Mouse (Mus musculus) limb, embryonic 12.5 days (tissue): ENCODE data around the gene Ccdc172. TPM values are rescaled to one million over a fixed set of nuclear protein-coding genes. Genes with fewer than 3 reads are reported as not detected.

ENCODE experiments used
- ATAC-seq: fragments of 200-750 bp; cut with Nextera tagmentation; 2 replicates; pipeline ENCODE4 v1.8.0; 2017; ENCODE audit warnings: low read depth, moderate TSS enrichment; ENCODE audit not compliant: insufficient number of reproducible peaks, insufficient read depth, low FRiP score, low TSS enrichment
- H3K27ac ChIP-seq: fragments of 300-500 bp; sonication (generic); 2 replicates; pipeline ENCODE4 v1.5.1; 2016; ENCODE audit warnings: mild to moderate bottlenecking, moderate library complexity
- H3K27me3 ChIP-seq: fragments of 300-500 bp; sonication (generic); 2 replicates; pipeline ENCODE4 v1.6.1; 2016; ENCODE audit warnings: mild to moderate bottlenecking, moderate library complexity
- H3K36me3 ChIP-seq: fragments of 300-500 bp; sonication (generic); 2 replicates; pipeline ENCODE4 v1.6.1; 2016; ENCODE audit warnings: mild to moderate bottlenecking, moderate library complexity
- H3K4me1 ChIP-seq: fragments of 300-500 bp; sonication (generic); replicated peaks from 2 replicates; pipeline ENCODE4 v1.6.1; 2016
- H3K4me2 ChIP-seq: fragments of 300-500 bp; sonication (generic); 2 replicates; pipeline ENCODE4 v1.6.1; 2016; ENCODE audit warnings: mild to moderate bottlenecking, moderate library complexity
- H3K4me3 ChIP-seq: fragments of 300-500 bp; sonication (generic); replicated peaks from 2 replicates; pipeline ENCODE4 v1.5.1; 2016; ENCODE audit warnings: mild to moderate bottlenecking
- H3K9ac ChIP-seq: fragments of 300-500 bp; sonication (generic); replicated peaks from 2 replicates; pipeline ENCODE4 v1.6.1; 2016; ENCODE audit warnings: mild to moderate bottlenecking, moderate library complexity
- H3K9me3 ChIP-seq: fragments of 300-500 bp; sonication (generic); 2 replicates; pipeline ENCODE4 v1.6.1; 2016; ENCODE audit warnings: mild to moderate bottlenecking, moderate library complexity
- WGBS: fragments of 180-500 bp; shearing (Covaris S2); methylation state at CpG from one replicate; pipeline ENCODE4 v1.1.7; 2016; 5-methylcytosine and 5-hydroxymethylcytosine counted together
- polyA plus RNA-seq: library from polyadenylated mRNA; unstranded; fragments of >200 nt; fragmentation: Nextera tagmentation; extraction: Ambion mirVana; gene quantifications from 2 replicates; pipeline ENCODE4 v1.2.1, GENCODE M21; 2016

Ccdc172 gene
- polyA plus RNA-seq, 1 experiment from 2014 or later = not detected

DNA sequence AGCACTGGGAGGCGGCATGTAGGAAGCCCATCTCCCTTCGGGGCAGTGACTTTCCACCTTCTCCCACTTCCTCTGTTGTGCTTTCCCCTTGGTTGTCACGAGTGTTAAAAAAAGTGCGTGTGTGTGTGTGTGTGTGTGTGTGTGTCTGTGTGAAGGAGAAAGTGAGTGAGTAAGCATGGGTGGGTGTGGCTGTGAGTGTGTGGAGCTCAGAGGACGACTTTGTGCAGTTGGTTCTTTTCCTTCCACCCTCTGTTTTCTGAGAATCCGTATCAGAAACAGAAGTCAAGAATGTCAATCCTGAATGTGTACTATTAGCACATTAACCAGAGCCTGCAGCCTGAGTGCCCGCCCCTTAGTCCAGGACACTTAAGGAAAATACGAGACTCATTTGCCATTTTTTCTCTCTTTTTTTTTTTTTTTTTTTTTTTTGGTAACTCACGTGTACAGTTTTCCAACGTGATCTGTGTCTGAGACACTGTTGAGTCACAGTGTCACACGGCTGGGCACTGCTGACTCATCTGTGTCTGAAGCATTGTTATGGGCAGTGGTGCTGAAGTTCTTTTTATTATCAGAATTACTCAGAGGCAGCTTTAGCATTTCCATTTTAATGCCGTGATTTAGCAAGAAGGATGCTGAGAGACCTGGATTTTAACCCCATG lies 12.1 kb downstream of the Ccdc172 start:
- H3K27me3 ChIP-seq = no peaks in the 10 kb centered on the region
- H3K36me3 ChIP-seq = no peaks in the 10 kb centered on the region
- no peaks in the 10 kb centered on the region for H3K9me3 ChIP-seq
- H3K4me1 ChIP-seq = peaks cover 16% of the 10 kb centered on the region
- H3K27ac ChIP-seq = no peak overlapping the region
- H3K4me2 ChIP-seq = no peak overlapping the region
- WGBS = 45% methylated on average over 12 of the region's 12 CpGs
- no peak overlapping the region for H3K9ac ChIP-seq
- no peak for ATAC-seq
- H3K4me3 ChIP-seq = no peak overlapping the region

GRCm38 (mm10) chr19:58525457-58526239 lies 13.9 kb downstream of the Ccdc172 start:
- no peaks in the 10 kb centered on the region for H3K27me3 ChIP-seq
- H3K4me2 ChIP-seq = no peak overlapping the region
- H3K27ac ChIP-seq = no peak overlapping the region
- H3K9me3 ChIP-seq = no peaks in the 10 kb centered on the region
- H3K36me3 ChIP-seq = no peaks in the 10 kb centered on the region
- peaks cover 16% of the 10 kb centered on the region for H3K4me1 ChIP-seq
- ATAC-seq = no peak
- no peak overlapping the region for H3K4me3 ChIP-seq
- WGBS = 61% methylated on average over 12 of the region's 12 CpGs
- no peak overlapping the region for H3K9ac ChIP-seq

GRCm38 (mm10) chr19:58533077-58533476 lies 21.3 kb downstream of the Ccdc172 start:
- 89% methylated on average over 3 of the region's 3 CpGs for WGBS
- no peak overlapping the region for H3K27ac ChIP-seq
- peaks cover 17% of the 10 kb centered on the region for H3K4me1 ChIP-seq
- H3K9ac ChIP-seq = no peak overlapping the region
- H3K4me3 ChIP-seq = no peak overlapping the region
- H3K4me2 ChIP-seq = no peak overlapping the region
- ATAC-seq = no peak
- H3K27me3 ChIP-seq = no peaks in the 10 kb centered on the region
- no peaks in the 10 kb centered on the region for H3K36me3 ChIP-seq
- H3K9me3 ChIP-seq = no peaks in the 10 kb centered on the region

GRCm38 (mm10) chr19:58536691-58537090 lies 24.9 kb downstream of the Ccdc172 start:
- no peak overlapping the region for H3K27ac ChIP-seq
- WGBS = 70% methylated on average over 10 of the region's 10 CpGs
- no peak overlapping the region for H3K9ac ChIP-seq
- H3K36me3 ChIP-seq = no peaks in the 10 kb centered on the region
- H3K4me2 ChIP-seq = 0 out of 2 replicates have a peak overlapping the region, but pooled peaks have one; percentile 5
- no peaks in the 10 kb centered on the region for H3K27me3 ChIP-seq
- H3K4me3 ChIP-seq = no peak overlapping the region
- H3K4me1 ChIP-seq = peaks cover 17% of the 10 kb centered on the region
- ATAC-seq = no peak
- H3K9me3 ChIP-seq = no peaks in the 10 kb centered on the region

- no peak overlapping the region for H3K4me2 ChIP-seq
- no peak overlapping the region for H3K9ac ChIP-seq
- no peaks in the 10 kb centered on the region for H3K27me3 ChIP-seq
- H3K27ac ChIP-seq = no peak overlapping the region
- H3K36me3 ChIP-seq = no peaks in the 10 kb centered on the region
- H3K9me3 ChIP-seq = no peaks in the 10 kb centered on the region
- H3K4me3 ChIP-seq = no peak overlapping the region
- peaks cover 17% of the 10 kb centered on the region for H3K4me1 ChIP-seq
- no peak for ATAC-seq
- WGBS = 88% methylated on average over 5 of the region's 5 CpGs
Observed at GRCm38 (mm10) chr19:58540396-58540795, 28.6 kb downstream of the Ccdc172 start.

GRCm38 (mm10) chr19:58548367-58548766 lies 36.6 kb downstream of the Ccdc172 start:
- Histone ChIP-seq H3K4me3 (no peak overlapping the region), H3K9me3 (no peaks in the 10 kb centered on the region), H3K27ac (no peak overlapping the region), H3K36me3 (no peaks in the 10 kb centered on the region), H3K27me3 (no peaks in the 10 kb centered on the region), H3K4me2 (no peak overlapping the region), H3K4me1 (peaks cover 8% of the 10 kb centered on the region), H3K9ac (no peak overlapping the region)
- no peak for ATAC-seq
- 46% methylated on average over 4 of the region's 4 CpGs for WGBS

DNA sequence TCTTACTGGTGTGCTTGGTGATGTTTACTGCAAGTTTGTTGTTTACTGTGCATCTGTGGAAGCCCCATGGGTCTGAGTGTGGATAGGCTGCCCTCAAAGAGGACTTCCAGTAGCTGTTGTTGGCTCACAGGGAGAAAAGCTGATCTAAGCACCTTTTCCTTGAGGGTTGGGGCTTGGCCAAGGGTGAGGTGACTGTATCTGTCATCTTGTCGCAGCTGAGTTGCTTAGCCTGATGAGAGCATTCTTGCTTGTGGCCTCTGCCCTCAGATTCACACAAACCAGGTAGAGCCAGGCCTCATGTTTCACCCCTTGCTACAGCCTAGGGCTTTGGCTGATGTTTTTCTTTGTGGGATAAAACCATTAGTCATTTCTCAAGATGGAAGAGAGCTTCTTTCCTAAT lies 38.7 kb downstream of the Ccdc172 start:
- H3K27ac ChIP-seq = no peak overlapping the region
- no peak for ATAC-seq
- H3K9ac ChIP-seq = no peak overlapping the region
- H3K27me3 ChIP-seq = no peaks in the 10 kb centered on the region
- peaks cover 7% of the 10 kb centered on the region for H3K4me1 ChIP-seq
- no peak overlapping the region for H3K4me2 ChIP-seq
- no peaks in the 10 kb centered on the region for H3K9me3 ChIP-seq
- WGBS = 64% methylated on average over 1 of the region's 1 CpGs
- no peak overlapping the region for H3K4me3 ChIP-seq
- H3K36me3 ChIP-seq = no peaks in the 10 kb centered on the region

- H3K4me2 ChIP-seq = no peak overlapping the region
- no peak for ATAC-seq
- H3K9me3 ChIP-seq = no peaks in the 10 kb centered on the region
- H3K27me3 ChIP-seq = no peaks in the 10 kb centered on the region
- no peak overlapping the region for H3K9ac ChIP-seq
- H3K4me3 ChIP-seq = no peak overlapping the region
- peaks cover 2% of the 10 kb centered on the region for H3K4me1 ChIP-seq
- 77% methylated on average over 3 of the region's 3 CpGs for WGBS
- no peaks in the 10 kb centered on the region for H3K36me3 ChIP-seq
- no peak overlapping the region for H3K27ac ChIP-seq
Observed at GRCm38 (mm10) chr19:58550916-58551315, 39.1 kb downstream of the Ccdc172 start.

- Histone ChIP-seq H3K27ac (no peak overlapping the region), H3K9me3 (no peaks in the 10 kb centered on the region), H3K4me1 (0 out of 2 replicates have a peak, but pooled peaks cover 2% of the 10 kb centered on the region), H3K9ac (no peak overlapping the region), H3K4me3 (no peak overlapping the region), H3K36me3 (no peaks in the 10 kb centered on the region), H3K27me3 (no peaks in the 10 kb centered on the region), H3K4me2 (no peak overlapping the region)
- 81% methylated on average over 2 of the region's 2 CpGs for WGBS
- no peak for ATAC-seq
Observed at GRCm38 (mm10) chr19:58554974-58555373, 43.2 kb downstream of the Ccdc172 start.

DNA sequence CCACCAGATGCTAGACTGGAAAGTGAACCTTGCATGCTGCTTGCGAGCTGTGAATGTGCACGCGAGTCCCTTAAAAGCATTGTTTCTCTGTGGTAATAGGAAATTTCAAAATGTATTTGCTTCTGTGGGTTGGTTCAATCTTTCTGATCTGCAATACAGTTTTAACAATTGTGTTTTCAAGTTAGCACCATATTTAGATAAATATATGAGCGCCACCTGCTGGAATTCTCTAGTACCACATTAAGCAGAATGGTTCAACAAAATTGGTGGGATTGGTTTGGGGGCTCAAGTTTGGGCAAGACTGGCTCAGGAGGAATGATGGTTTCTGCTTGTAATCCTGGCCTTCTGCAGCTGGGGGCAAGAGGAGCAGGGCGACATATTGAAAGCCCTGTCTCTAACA lies 46.6 kb downstream of the Ccdc172 start:
- Histone ChIP-seq H3K27ac (no peak overlapping the region), H3K4me1 (0 out of 2 replicates have a peak, but pooled peaks cover 2% of the 10 kb centered on the region), H3K9me3 (no peaks in the 10 kb centered on the region), H3K4me2 (no peak overlapping the region), H3K36me3 (no peaks in the 10 kb centered on the region), H3K4me3 (no peak overlapping the region), H3K9ac (no peak overlapping the region), H3K27me3 (no peaks in the 10 kb centered on the region)
- WGBS = 50% methylated on average over 5 of the region's 5 CpGs
- no peak for ATAC-seq

DNA sequence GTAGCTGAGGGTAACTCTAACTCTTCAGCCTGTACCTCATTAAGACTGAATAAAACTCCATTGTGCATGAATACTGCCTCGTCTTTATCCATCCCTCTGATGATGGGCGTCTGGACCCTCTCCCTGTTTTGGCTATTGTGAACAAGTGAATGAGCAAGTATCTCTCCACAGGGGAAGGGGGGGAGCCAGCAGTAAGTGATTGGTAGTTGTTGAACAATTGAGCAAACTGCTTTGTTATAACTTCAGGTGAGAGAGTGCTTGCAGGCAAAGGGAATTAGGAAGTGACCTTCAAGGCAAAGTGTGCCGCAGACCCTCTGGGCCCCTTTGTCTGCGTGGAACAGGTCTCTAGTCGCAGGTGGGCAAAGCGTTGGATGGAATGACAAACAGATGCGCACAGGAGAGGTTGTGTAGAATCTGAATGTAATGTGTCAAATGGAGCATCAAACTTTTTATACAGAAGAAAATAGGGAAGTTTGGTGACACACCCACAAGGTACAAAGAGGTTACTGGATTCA lies 50.6 kb downstream of the Ccdc172 start:
- Histone ChIP-seq H3K9ac (no peak overlapping the region), H3K4me1 (no peaks in the 10 kb centered on the region), H3K4me3 (no peak overlapping the region), H3K4me2 (no peak overlapping the region), H3K27me3 (no peaks in the 10 kb centered on the region), H3K36me3 (no peaks in the 10 kb centered on the region), H3K9me3 (no peaks in the 10 kb centered on the region), H3K27ac (no peak overlapping the region)
- 93% methylated on average over 7 of the region's 7 CpGs for WGBS
- no peak for ATAC-seq
